Mouse (Mus musculus): ENCODE measurements at regions not wholly inside any gene's neighbourhood (a gene's known extent, or its start where the extent isn't known, plus 50 kb on each side); places are given as distances from the start of the nearest gene placed in this dataset.

- peak; percentile 48 for DNase-seq
Measured at GRCm38 (mm10) chr5:43048196-43049050, 184.5 kb upstream of the Cpeb2 start.

- peak; percentile 28 for DNase-seq
Measured at GRCm38 (mm10) chr5:43049381-43050301, 183.3 kb upstream of the Cpeb2 start.

GRCm38 (mm10) chr5:43050961-43051517 lies 181.9 kb upstream of the Cpeb2 start:
- DNase-seq, result peak; percentile 90

- DNase-seq, result no peak
Measured at GRCm38 (mm10) chr5:43052668-43053067, 180.3 kb upstream of the Cpeb2 start.

- DNase-seq, result no peak
Measured at GRCm38 (mm10) chr5:43054586-43054985, 178.4 kb upstream of the Cpeb2 start.

GRCm38 (mm10) chr5:43055111-43055710 lies 177.8 kb upstream of the Cpeb2 start:
- DNase-seq, result no peak

GRCm38 (mm10) chr5:43056486-43056885 lies 176.5 kb upstream of the Cpeb2 start:
- DNase-seq, result no peak

GRCm38 (mm10) chr5:43061243-43061642 lies 171.7 kb upstream of the Cpeb2 start:
- no peak for DNase-seq

GRCm38 (mm10) chr5:43061797-43062391 lies 171.1 kb upstream of the Cpeb2 start:
- DNase-seq, result no peak

GRCm38 (mm10) chr5:43062499-43062898 lies 170.5 kb upstream of the Cpeb2 start:
- no peak for DNase-seq

GRCm38 (mm10) chr5:43063386-43063785 lies 169.6 kb upstream of the Cpeb2 start:
- no peak for DNase-seq

GRCm38 (mm10) chr5:43071541-43071940 lies 161.4 kb upstream of the Cpeb2 start:
- DNase-seq, result no peak

GRCm38 (mm10) chr5:43072340-43072739 lies 160.6 kb upstream of the Cpeb2 start:
- no peak for DNase-seq

GRCm38 (mm10) chr5:43074536-43074935 lies 158.4 kb upstream of the Cpeb2 start:
- DNase-seq, result no peak

- no peak for DNase-seq
Measured at GRCm38 (mm10) chr5:43080252-43080651, 152.7 kb upstream of the Cpeb2 start.

- no peak for DNase-seq
Measured at GRCm38 (mm10) chr5:43081561-43082534, 151.1 kb upstream of the Cpeb2 start.

GRCm38 (mm10) chr5:43087077-43087476 lies 145.9 kb upstream of the Cpeb2 start:
- no peak for DNase-seq

- DNase-seq, result peak; percentile 18
Measured at GRCm38 (mm10) chr5:43087907-43088387, 145.0 kb upstream of the Cpeb2 start.

GRCm38 (mm10) chr5:43088650-43089397 lies 144.1 kb upstream of the Cpeb2 start:
- DNase-seq, result no peak

GRCm38 (mm10) chr5:43089475-43089874 lies 143.5 kb upstream of the Cpeb2 start:
- DNase-seq, result no peak
